Mouse (Mus musculus) myocyte (in vitro differentiated cells): ENCODE measurements around the gene Cerk. TPM values are rescaled to one million over a fixed set of nuclear protein-coding genes. Genes with fewer than 3 reads are reported as not detected.
A peak's percentile ranks its signal among the peaks of the same experiment; 100 is the strongest.

Experiments
- H3K27me3 ChIP-seq: one replicate; pipeline ENCODE4 v1.6.1; 2011; ENCODE audit not compliant: control insufficient read depth, insufficient read depth, insufficient read length
- H3K36me3 ChIP-seq: one replicate; pipeline ENCODE4 v1.6.1; 2011; ENCODE audit not compliant: control insufficient read depth, insufficient read depth
- H3K4me2 ChIP-seq: one replicate; pipeline ENCODE4 v1.6.1; 2011; ENCODE audit warnings: low read depth, control low read depth
- H3K4me3 ChIP-seq: one replicate; pipeline ENCODE4 v1.5.1; 2011; ENCODE audit warnings: mild to moderate bottlenecking, control low read depth, moderate library complexity
- H3K79me2 ChIP-seq: one replicate; pipeline ENCODE4 v1.6.1; 2011; ENCODE audit not compliant: control insufficient read depth, insufficient read depth
- H3ac ChIP-seq: one replicate; pipeline ENCODE4 v1.6.1; 2011; ENCODE audit not compliant: control insufficient read depth, insufficient read length
- CEBPB ChIP-seq: IDR thresholded peaks from 2 replicates; pipeline ENCODE4 v1.6.1; 2011; ENCODE audit warnings: mild to moderate bottlenecking, moderate library complexity; ENCODE audit not compliant: poor library complexity, insufficient read depth, severe bottlenecking
- E2F4 ChIP-seq: IDR thresholded peaks from one replicate; pipeline ENCODE4 v1.6.1; 2011; ENCODE audit warnings: mild to moderate bottlenecking, control low read depth, moderate library complexity; ENCODE audit not compliant: insufficient read depth
- MAX ChIP-seq: IDR thresholded peaks from one replicate; pipeline ENCODE4 v1.6.1; 2011; ENCODE audit warnings: low read depth, mild to moderate bottlenecking, control low read depth
- MYOD1 ChIP-seq, 3 experiments: IDR thresholded peaks; one replicate each; pipeline ENCODE4 v1.6.1; 2011; ENCODE audit warnings: control low read depth in 2 of 3, low read depth in 2 of 3, mild to moderate bottlenecking in 2 of 3, moderate library complexity in 1 of 3; ENCODE audit not compliant: insufficient read length in 2 of 3, control insufficient read depth in 1 of 3
- MYOG ChIP-seq, 3 experiments: IDR thresholded peaks; one replicate each; pipeline ENCODE4 v1.6.1; 2011; ENCODE audit warnings: control low read depth in 2 of 3, low read depth in 2 of 3, mild to moderate bottlenecking in 2 of 3; ENCODE audit not compliant: insufficient read length in 2 of 3, control insufficient read depth in 1 of 3, insufficient read depth in 1 of 3
- POLR2A ChIP-seq: IDR thresholded peaks from one replicate; pipeline ENCODE4 v1.6.1; 2011; ENCODE audit warnings: low read depth, mild to moderate bottlenecking, control low read depth, moderate library complexity; ENCODE audit not compliant: insufficient read length
- POLR2AphosphoS2 ChIP-seq: IDR thresholded peaks from one replicate; pipeline ENCODE4 v1.6.1; 2011; ENCODE audit warnings: low read depth, control low read depth; ENCODE audit not compliant: insufficient read length
- REST ChIP-seq: IDR thresholded peaks from one replicate; pipeline ENCODE4 v1.6.1; 2011; ENCODE audit warnings: mild to moderate bottlenecking, control low read depth, moderate library complexity; ENCODE audit not compliant: insufficient read depth, insufficient read length
- SRF ChIP-seq: IDR thresholded peaks from one replicate; pipeline ENCODE4 v1.6.1; 2011; ENCODE audit warnings: low read depth; ENCODE audit not compliant: control insufficient read depth, insufficient read length
- TCF12 ChIP-seq: IDR thresholded peaks from one replicate; pipeline ENCODE4 v1.6.1; 2011; ENCODE audit warnings: mild to moderate bottlenecking, control low read depth; ENCODE audit not compliant: poor library complexity, insufficient read depth, severe bottlenecking
- TCF3 ChIP-seq: IDR thresholded peaks from one replicate; pipeline ENCODE4 v1.6.1; 2011; ENCODE audit warnings: low read depth, control low read depth; ENCODE audit not compliant: insufficient read length
- USF1 ChIP-seq: IDR thresholded peaks from one replicate; pipeline ENCODE4 v1.6.1; 2011; ENCODE audit warnings: low read depth, mild to moderate bottlenecking, control low read depth, moderate library complexity
- polyA plus RNA-seq: library from polyadenylated mRNA; unstranded; fragments of >200 nt; fragmentation: generic; extraction: Trizol; gene quantifications from one replicate; pipeline ENCODE4 v1.2.1, GENCODE M21; 2012; ENCODE audit warnings: missing spikeins

Gene Cerk
- polyA plus RNA-seq, 1 experiment, result 13.8 TPM

- H3K27me3 ChIP-seq, result no peaks in the 10 kb centered on the region
- peak overlapping the region; percentile 49 for H3K4me2 ChIP-seq
- no peaks in the 10 kb centered on the region for H3K79me2 ChIP-seq
- H3K36me3 ChIP-seq, result no peaks in the 10 kb centered on the region
- H3ac ChIP-seq, result peak overlapping the region; percentile 22
- no peak overlapping the region for H3K4me3 ChIP-seq
- peak in 1 of 3 experiments; percentile 61 for TF ChIP-seq MYOD1 (IDR thresholded peaks at IDR 0.05; ENCODE audit: control insufficient read depth in 1 of 3, insufficient read length in 2 of 3, low read depth in 2 of 3)
- TF ChIP-seq MYOG (IDR thresholded peaks at IDR 0.05; ENCODE audit: control insufficient read depth in 1 of 3, insufficient read depth in 1 of 3, insufficient read length in 2 of 3, low read depth in 2 of 3), result peak in 1 of 3 experiments; percentile 51
- no peak for TF ChIP-seq REST
Measured at GRCm38 (mm10) chr15:86168941-86169816, 16.8 kb downstream of the Cerk start.

GRCm38 (mm10) chr15:86168505-86168867 is 17.5 kb downstream of the Cerk start:
- no peaks in the 10 kb centered on the region for H3K27me3 ChIP-seq
- H3K79me2 ChIP-seq, result no peaks in the 10 kb centered on the region
- no peak overlapping the region for H3K4me3 ChIP-seq
- no peak overlapping the region for H3ac ChIP-seq
- TF ChIP-seq MYOG (IDR thresholded peaks at IDR 0.05; ENCODE audit: control insufficient read depth in 1 of 3, insufficient read depth in 1 of 3, insufficient read length in 2 of 3, low read depth in 2 of 3), result peak; percentile 1 to 95 (median 85)
- peak in 2 of 3 experiments; percentile 93 to 97 for TF ChIP-seq MYOD1 (IDR thresholded peaks at IDR 0.05; ENCODE audit: control insufficient read depth in 1 of 3, insufficient read length in 2 of 3, low read depth in 2 of 3)
- TF ChIP-seq TCF3, result peak; percentile 84
- TF ChIP-seq REST, result no peak
- TF ChIP-seq USF1, result peak; percentile 3
- H3K4me2 ChIP-seq, result peak overlapping the region; percentile 49
- no peaks in the 10 kb centered on the region for H3K36me3 ChIP-seq

GRCm38 (mm10) chr15:86167787-86168504 is 18.0 kb downstream of the Cerk start:
- no peak overlapping the region for H3ac ChIP-seq
- H3K4me3 ChIP-seq, result no peak overlapping the region
- peak overlapping the region; percentile 49 for H3K4me2 ChIP-seq
- no peaks in the 10 kb centered on the region for H3K27me3 ChIP-seq
- no peaks in the 10 kb centered on the region for H3K79me2 ChIP-seq
- no peaks in the 10 kb centered on the region for H3K36me3 ChIP-seq
- no peak for TF ChIP-seq MYOD1 (IDR thresholded peaks at IDR 0.05; ENCODE audit: control insufficient read depth in 1 of 3, insufficient read length in 2 of 3, low read depth in 2 of 3)
- TF ChIP-seq POLR2A, result no peak
- TF ChIP-seq POLR2AphosphoS2, result no peak
- TF ChIP-seq MYOG (IDR thresholded peaks at IDR 0.05; ENCODE audit: control insufficient read depth in 1 of 3, insufficient read depth in 1 of 3, insufficient read length in 2 of 3, low read depth in 2 of 3), result peak in 1 of 3 experiments; percentile 18
- TF ChIP-seq SRF, result no peak

DNA sequence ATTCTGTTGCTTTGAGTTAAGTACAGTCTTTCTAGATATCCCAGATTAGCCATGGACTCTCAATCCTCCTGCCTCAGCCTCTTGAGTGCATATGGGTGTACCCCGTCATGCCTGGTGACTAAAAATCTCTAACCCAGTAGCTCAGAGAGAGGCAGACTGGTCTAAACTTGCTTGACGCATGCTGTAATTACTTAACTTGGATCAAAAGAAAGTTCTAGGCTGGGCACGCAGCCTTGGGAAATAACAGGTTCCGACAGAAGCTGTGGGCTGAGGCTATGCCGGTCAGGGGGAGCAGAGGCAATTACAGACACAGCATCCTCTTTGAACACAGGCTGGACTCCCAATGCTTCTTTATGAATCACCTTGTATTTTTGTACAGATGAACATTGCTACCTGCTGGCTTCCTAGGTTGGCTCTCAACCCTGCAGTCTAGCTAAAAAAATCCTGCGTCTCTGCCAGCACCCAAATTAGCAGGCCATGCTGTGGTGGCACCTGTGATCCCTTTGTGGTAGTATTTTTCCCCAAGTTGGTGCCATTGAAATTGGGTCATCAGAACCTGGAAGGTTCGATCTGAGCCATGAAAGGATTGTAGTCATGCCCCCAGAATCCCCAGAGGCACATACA is 18.8 kb downstream of the Cerk start:
- Histone ChIP-seq H3K4me2 (no peak overlapping the region), H3K79me2 (no peaks in the 10 kb centered on the region), H3K36me3 (no peaks in the 10 kb centered on the region), H3K4me3 (no peak overlapping the region), H3K27me3 (no peaks in the 10 kb centered on the region), H3ac (no peak overlapping the region)
- no peak for TF ChIP-seq E2F4
- TF ChIP-seq MYOD1 (IDR thresholded peaks at IDR 0.05; ENCODE audit: control insufficient read depth in 1 of 3, insufficient read length in 2 of 3, low read depth in 2 of 3), result no peak
- no peak for TF ChIP-seq REST
- TF ChIP-seq TCF12, result no peak
- no peak for TF ChIP-seq CEBPB

DNA sequence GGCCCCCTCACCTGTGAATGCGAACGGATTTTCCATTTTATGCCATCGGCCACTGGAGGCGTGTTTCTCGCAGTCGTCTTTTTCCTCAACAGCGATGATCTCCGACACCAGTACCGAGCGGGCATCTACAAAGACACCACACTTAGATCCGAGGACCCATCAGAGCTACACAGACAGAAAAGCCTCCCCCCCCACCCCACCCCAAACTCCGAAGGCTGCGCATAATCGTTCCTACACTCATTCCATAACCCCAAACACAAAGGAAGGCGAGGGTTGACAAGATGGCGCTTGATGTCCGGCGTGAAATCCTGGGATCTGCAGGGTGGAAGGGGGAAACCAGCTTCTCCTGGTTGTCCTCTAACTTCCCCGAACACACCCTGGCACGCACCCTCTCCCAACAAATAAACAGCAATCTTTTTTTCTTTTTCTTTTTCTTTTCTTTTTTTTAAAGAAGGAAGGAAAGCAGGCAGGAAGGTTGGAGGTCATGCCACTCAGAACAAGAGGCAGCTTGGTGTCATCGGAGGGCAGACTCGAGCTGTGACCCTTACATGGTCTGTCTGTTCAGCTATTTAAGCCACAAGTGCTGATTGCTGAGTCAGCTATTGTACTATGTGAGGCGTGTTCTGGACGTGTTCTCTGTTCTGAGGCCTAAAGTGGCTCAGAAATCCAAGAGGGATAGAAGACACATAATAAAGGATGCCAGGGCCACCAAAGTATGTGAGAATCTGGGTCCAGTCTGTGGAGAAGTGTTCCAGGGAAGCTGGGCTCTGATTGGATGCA is 19.9 kb downstream of the Cerk start:
- H3K4me2 ChIP-seq, result no peak overlapping the region
- H3K4me3 ChIP-seq, result no peak overlapping the region
- no peak overlapping the region for H3ac ChIP-seq
- TF ChIP-seq POLR2AphosphoS2 (no peak), CEBPB (no peak), MAX (no peak), SRF (no peak), MYOG (IDR thresholded peaks at IDR 0.05; ENCODE audit: control insufficient read depth in 1 of 3, insufficient read depth in 1 of 3, insufficient read length in 2 of 3, low read depth in 2 of 3) (no peak), USF1 (no peak), TCF3 (no peak), E2F4 (no peak), POLR2A (no peak), MYOD1 (IDR thresholded peaks at IDR 0.05; ENCODE audit: control insufficient read depth in 1 of 3, insufficient read length in 2 of 3, low read depth in 2 of 3) (no peak), REST (no peak), TCF12 (no peak)
- no peaks in the 10 kb centered on the region for H3K27me3 ChIP-seq
- no peaks in the 10 kb centered on the region for H3K79me2 ChIP-seq
- no peaks in the 10 kb centered on the region for H3K36me3 ChIP-seq
